Mouse (Mus musculus) cortical plate, adult 2 months (tissue): ENCODE measurements at regions not wholly inside any gene's neighbourhood (a gene's known extent, or its start where the extent isn't known, plus 50 kb on each side); places are given as distances from the start of the nearest gene placed in this dataset.

Source experiments
- CTCF ChIP-seq: fragments of 200-500 bp; IDR thresholded peaks from 2 replicates; pipeline ENCODE4 v1.5.1; 2011; ENCODE audit warnings: mild to moderate bottlenecking, control low read depth, low read length; ENCODE audit not compliant: insufficient read depth; ENCODE audit errors: extremely low read depth
- POLR2A ChIP-seq: fragments of 200-500 bp; IDR thresholded peaks from 2 replicates; pipeline ENCODE4 v1.6.1; 2011; ENCODE audit warnings: mild to moderate bottlenecking, low read length, control low read depth; ENCODE audit not compliant: insufficient read depth; ENCODE audit errors: extremely low read depth

GRCm38 (mm10) chr10:71489791-71490190 lies 142.2 kb downstream of the Ipmk start:
- TF ChIP-seq POLR2A (no peak), CTCF (no peak)
